Mouse (Mus musculus) heart, adult 9 months (tissue): ENCODE data around the gene Lgi2.

Experiments used
- DNase-seq, 2 experiments: peaks; one replicate each; pipeline ENCODE4 v3.0.0; 2022; ENCODE audit warnings: low spot score in 2 of 2

The Lgi2 gene

GRCm38 (mm10) chr5:52565813-52566531 lies at the start of gene Lgi2:
Lgi2 (minus strand) TSS chr5:52566462.
- DNase-seq, result no peak

DNA sequence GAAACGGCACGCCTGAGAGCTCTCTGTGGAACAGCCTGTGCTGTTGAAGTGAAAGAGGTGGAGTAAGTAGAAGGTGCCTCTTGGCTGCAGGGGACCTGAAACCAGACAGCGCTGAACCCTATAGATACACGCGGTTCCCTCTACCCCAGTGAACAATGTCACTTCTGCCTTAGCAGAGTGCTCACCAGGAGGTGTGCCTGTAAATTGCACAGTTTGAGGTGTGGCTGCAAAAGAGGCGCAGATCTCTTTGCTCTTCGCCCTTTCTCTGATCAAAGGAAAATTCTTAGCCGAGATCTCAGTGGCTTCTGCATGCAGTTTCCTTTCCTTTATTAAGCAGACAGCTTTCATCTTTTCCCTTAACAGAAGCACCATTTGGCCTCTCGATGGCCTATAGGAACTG lies 49.2 kb upstream of the Lgi2 start:
- no peak for DNase-seq

DNA sequence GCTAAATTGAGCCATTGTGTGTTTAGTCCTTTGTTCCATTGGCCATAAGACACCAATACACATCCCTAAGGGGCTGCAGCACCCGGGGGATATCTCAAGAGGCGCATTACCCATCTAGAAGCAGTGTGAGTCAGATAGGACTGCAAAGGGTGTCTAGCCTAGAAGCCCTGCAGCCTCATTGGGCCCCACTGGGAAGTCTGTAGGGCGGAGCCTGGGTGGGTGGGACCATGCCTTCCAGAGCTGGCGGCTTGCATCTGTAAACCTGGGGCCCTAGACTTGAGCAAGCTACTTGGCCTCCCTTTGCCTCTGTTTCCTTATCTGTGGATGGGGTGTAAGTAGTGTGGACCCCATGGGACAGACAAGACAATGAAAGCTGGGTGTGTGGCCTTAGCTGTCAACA lies 48.4 kb upstream of the Lgi2 start:
- DNase-seq, result no peak

- no peak for DNase-seq
These were observed 46.5 kb upstream of the Lgi2 start for GRCm38 (mm10) chr5:52612776-52613175.

DNA sequence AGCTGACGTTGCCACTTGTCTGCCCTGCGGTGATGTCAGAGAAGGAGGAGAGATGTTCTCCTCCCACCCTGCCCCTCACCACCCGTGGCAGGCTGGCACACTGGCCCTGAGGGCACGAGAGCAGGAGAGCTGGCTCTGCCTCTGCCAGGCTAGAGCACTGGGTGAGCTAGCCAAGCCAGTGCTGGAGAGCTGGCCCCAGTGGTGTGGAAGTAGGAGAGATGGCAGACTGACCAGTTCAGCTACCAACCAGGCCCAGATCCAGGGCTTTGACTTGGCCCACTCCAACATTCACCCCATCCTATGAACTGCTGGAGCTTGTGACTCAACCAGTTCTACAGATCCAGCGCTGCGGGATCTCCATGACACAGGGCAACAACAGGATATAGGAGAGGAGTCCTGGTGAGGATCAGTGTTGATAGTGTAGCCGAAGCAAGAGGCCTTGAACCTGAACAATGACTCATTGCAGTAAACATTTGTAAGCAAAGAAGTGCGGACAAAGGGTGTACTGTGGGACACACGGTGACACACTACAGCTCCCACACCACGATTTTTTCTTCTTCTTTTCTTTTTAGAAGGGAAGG lies 45.1 kb upstream of the Lgi2 start:
- no peak for DNase-seq

GRCm38 (mm10) chr5:52610306-52610705 lies 44.0 kb upstream of the Lgi2 start:
- DNase-seq, result no peak

GRCm38 (mm10) chr5:52609672-52610071 lies 43.4 kb upstream of the Lgi2 start:
- DNase-seq, result no peak

DNA sequence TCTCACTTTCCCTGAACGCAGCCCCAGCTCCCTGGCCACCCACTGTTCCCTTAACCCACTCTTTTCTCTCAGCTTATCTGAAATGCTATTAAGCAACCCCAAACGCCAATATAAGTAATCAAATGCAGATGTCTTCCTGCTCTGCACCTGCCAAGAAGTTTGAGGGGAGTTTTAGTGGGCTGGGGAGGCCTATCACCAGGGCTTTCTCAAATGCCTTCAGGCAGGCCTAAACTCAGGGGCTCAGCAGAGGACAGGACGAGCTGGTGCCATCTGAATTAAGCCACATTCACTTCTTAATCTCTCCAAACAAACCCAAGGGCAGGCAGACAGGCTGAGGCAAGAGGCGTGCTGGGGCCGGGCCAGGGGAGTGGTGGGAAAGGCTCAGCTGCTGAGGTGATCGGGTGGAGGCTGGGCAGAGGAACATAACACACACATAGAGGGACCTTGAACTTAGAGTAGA lies 38.4 kb upstream of the Lgi2 start:
- DNase-seq, result no peak

DNA sequence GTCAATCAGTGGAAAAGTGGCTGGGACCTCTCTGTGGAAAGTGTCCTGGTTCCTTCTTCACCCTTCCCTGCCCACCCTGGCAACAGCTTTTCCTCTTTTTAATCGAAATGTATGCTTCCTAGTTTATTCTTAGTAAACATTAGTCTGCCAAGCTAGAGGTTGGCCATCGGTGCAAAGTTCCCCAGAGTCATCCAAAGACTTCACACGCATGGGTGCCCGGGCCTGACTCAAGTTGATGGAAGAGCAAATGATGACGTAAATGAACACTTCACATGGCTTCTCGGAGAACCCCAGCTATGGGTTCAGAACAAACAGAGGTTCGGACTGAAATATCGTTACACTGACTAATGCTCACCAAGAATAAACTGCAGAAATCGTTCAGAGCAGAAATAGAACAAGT lies 24.4 kb upstream of the Lgi2 start:
- no peak for DNase-seq

DNA sequence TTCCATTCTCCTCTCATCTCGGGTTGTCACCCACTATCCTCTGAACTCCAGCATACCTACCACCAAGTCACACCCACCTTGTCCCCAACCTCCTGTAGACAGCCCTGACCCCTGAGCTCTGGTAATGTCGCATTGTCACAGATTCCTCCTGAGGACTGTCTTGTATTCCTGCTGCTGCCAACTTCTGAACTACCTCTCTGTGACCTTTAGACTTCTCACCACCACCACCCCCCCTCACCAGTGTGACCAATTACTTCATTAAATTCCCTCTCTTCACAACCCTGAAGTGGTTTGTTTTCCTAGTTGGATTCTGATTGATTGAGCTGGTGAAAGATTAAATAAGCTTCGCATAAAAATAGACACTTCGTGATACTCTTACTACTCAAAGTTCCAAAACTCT lies 22.4 kb upstream of the Lgi2 start:
- DNase-seq, result no peak

- peak; percentile 20 to 35 for DNase-seq
These were observed 21.1 kb upstream of the Lgi2 start for GRCm38 (mm10) chr5:52587291-52587733.

GRCm38 (mm10) chr5:52572572-52572971 lies 6.3 kb upstream of the Lgi2 start:
- no peak for DNase-seq

- DNase-seq, result no peak
These were observed 4.5 kb upstream of the Lgi2 start for GRCm38 (mm10) chr5:52570746-52571145.

GRCm38 (mm10) chr5:52565214-52565812 lies 949 bp downstream of the Lgi2 start:
- no peak for DNase-seq

DNA sequence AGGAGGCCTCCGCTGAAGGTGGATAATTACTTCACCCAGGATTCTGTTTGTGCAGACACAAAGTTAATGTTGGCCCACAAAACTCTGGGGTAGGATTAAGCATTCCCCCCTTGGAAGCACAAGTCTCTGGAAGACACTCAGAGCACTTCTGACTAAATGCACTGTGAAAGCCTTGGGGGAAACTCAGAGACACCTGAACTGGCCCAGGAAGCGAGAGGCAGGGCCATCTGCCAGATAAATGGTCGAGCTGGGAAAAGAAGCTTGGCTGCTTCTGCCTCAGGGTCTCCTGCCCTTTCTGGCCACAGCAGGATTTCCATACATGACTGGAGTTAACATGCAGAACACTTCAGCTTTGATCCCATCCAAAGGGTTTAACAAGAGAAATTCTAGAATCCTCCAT lies 1.9 kb downstream of the Lgi2 start:
- DNase-seq, result no peak

DNA sequence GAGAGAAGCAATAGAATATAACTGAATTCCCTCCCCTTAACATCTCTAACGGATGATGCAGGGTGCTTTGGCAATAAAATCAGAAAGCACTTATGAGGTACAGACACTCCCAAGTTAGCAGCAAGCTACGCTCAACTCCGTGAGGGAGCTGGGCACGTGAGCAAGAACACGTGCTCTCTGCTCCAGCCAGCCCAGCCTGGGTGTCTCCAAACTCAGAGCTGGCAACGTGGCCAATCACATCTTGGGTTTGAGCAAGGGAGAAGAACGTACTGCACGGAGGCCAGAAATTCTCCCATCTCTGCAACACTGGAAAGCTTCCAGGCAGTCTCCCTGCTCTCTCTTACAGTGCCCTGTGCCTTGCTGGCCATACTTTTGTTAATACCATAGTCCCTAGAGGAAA lies 6.0 kb downstream of the Lgi2 start:
- DNase-seq, result peak; percentile 37 to 55

- DNase-seq, result no peak
These were observed 10.7 kb downstream of the Lgi2 start for GRCm38 (mm10) chr5:52555526-52555925.

DNA sequence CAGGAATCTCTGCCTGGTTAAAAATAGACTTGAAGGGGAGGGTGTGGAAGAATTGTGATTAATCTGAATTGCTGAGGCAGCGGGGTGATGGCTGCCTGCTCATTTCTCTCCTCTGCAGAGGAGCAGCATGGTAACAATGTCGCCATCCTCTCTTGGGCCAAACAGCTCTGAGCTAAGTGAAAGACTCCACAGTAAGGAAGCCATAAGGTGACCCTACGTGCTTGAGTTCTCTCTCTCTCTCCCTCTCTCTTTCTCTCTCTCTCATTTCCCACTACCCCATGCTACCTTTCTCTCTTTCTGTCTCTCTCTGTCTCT lies 15.0 kb downstream of the Lgi2 start:
- DNase-seq, result no peak

DNA sequence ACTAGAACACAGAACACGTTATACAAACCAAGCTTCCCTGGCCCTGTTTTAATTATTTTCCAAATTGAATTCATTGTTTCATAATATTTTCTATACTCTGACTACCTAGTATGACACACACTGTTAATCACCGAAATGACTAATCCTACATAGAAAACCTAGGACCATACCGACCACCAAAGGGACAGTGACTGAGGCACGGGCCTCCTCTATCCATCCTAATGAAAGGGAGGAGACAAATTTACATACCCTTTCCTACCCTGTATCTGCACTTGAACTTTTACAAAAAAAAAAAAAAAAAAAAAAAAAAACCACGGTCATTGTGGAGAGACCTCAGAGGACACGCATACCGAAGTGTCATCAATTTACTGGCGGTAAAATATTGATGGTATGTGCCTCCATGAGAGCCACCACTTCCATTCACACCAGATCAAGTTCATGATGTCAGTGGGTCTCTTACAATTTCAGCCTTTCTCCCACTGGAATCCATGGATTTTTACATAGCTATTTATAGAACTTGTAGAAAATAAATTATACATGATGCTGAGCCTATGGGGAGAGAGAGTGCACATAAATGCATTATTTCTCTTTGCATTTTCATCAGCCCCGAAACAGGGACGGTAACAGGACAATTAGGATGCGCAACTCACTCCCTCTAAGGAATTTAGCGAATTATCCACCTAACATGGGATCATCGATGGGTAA lies 15.5 kb downstream of the Lgi2 start:
- DNase-seq, result no peak

GRCm38 (mm10) chr5:52546950-52547349 lies 19.3 kb downstream of the Lgi2 start:
- DNase-seq, result no peak

- no peak for DNase-seq
These were observed 22.5 kb downstream of the Lgi2 start for GRCm38 (mm10) chr5:52543770-52544169.

GRCm38 (mm10) chr5:52540186-52540585 lies 26.1 kb downstream of the Lgi2 start:
- no peak for DNase-seq

- peak; percentile 43 to 45 for DNase-seq
These were observed 26.8 kb downstream of the Lgi2 start for GRCm38 (mm10) chr5:52539483-52539882.
